Mouse (Mus musculus): ENCODE measurements around the gene Hoxa7. TPM values are rescaled to one million over a fixed set of nuclear protein-coding genes. Genes with fewer than 3 reads are reported as not detected.
A peak's percentile ranks its signal among the peaks of the same experiment; 100 is the strongest.

Hoxa7 gene
- total RNA-seq, 2 experiments from 2014 or later, result 11.2 to 12.5 TPM

GRCm38 (mm10) chr6:52226569-52227257, 5.1 kb upstream of the Hoxa7 start:
- no peak for DNase-seq (ENCODE audit: low spot score in 2 of 2)

GRCm38 (mm10) chr6:52225612-52226568, 4.2 kb upstream of the Hoxa7 start:
- peak; percentile 79 to 89 for DNase-seq (ENCODE audit: low spot score in 2 of 2)

GRCm38 (mm10) chr6:52224895-52225611, 3.4 kb upstream of the Hoxa7 start:
- DNase-seq (ENCODE audit: low spot score in 2 of 2), result no peak

GRCm38 (mm10) chr6:52223939-52224760, 2.5 kb upstream of the Hoxa7 start:
- DNase-seq (ENCODE audit: low spot score in 2 of 2), result no peak

GRCm38 (mm10) chr6:52222729-52223128, 1.1 kb upstream of the Hoxa7 start:
- DNase-seq (ENCODE audit: low spot score in 2 of 2), result no peak

- no peak for DNase-seq (ENCODE audit: low spot score in 2 of 2)
Observed at GRCm38 (mm10) chr6:52221993-52222685, 485 bp upstream of the Hoxa7 start.

- DNase-seq (ENCODE audit: low spot score in 2 of 2), result no peak
Observed at GRCm38 (mm10) chr6:52220865-52221310, 766 bp downstream of the Hoxa7 start.

- DNase-seq (ENCODE audit: low spot score in 2 of 2), result peak in 1 of 2 experiments; percentile 21
Observed at GRCm38 (mm10) chr6:52220003-52220864, 1.4 kb downstream of the Hoxa7 start.

- no peak for DNase-seq (ENCODE audit: low spot score in 2 of 2)
Observed at GRCm38 (mm10) chr6:52219234-52219942, 2.3 kb downstream of the Hoxa7 start.

GRCm38 (mm10) chr6:52218643-52219215, 2.9 kb downstream of the Hoxa7 start:
- no peak for DNase-seq (ENCODE audit: low spot score in 2 of 2)

- no peak for DNase-seq (ENCODE audit: low spot score in 2 of 2)
Observed at GRCm38 (mm10) chr6:52217895-52218642, 3.6 kb downstream of the Hoxa7 start.

- DNase-seq (ENCODE audit: low spot score in 2 of 2), result peak; percentile 55 to 79
Observed at GRCm38 (mm10) chr6:52217459-52217768, 4.2 kb downstream of the Hoxa7 start.

- DNase-seq (ENCODE audit: low spot score in 2 of 2), result peak; percentile 27 to 50
Observed at GRCm38 (mm10) chr6:52216691-52217458, 4.8 kb downstream of the Hoxa7 start.

- peak in 1 of 2 experiments; percentile 24 for DNase-seq (ENCODE audit: low spot score in 2 of 2)
Observed at GRCm38 (mm10) chr6:52215771-52216535, 5.7 kb downstream of the Hoxa7 start.

GRCm38 (mm10) chr6:52215070-52215469, 6.6 kb downstream of the Hoxa7 start:
- peak in 1 of 2 experiments; percentile 9 for DNase-seq (ENCODE audit: low spot score in 2 of 2)

GRCm38 (mm10) chr6:52214271-52214670, 7.4 kb downstream of the Hoxa7 start:
- peak in 1 of 2 experiments; percentile 7 for DNase-seq (ENCODE audit: low spot score in 2 of 2)

All from gastrocnemius, postnatal 4 days (tissue).